8 mouse cellular contexts compared by ENCODE assay signal in the genomic region with DNA sequence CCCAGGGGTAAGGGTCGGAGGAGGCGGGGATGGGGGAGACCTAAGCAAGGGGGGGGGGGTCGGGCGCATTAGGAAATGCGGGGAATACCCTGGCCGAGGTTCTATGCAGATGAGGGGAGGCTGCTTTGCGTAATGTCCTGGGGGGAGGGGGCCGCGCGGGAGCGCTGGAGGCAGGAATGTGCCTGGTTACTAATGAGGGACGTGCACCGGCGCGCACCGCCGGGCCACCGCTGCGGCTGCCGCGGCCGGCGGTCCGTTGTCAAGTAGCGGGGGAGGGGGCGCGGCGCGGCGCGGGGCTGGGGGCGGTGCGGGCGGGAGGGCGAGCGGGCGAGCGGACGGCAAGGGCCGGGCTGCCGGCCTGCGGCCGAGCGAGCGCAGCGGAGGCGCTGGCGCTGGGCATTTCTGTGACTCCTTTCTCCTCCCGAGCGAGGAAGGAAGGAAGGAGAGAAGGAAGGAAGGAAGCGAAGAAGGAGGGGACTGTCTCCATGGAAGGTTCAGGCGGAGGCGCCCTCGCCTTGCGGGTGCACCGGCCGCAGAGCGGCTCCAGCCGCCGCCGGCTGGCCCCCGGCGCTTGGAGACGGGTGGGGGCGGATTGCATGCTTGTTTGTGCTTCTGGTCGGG. TPM values are rescaled to one million over a fixed set of nuclear protein-coding genes. Genes with fewer than 3 reads are reported as not detected.
DNase-seq lines count a peak whose midpoint lies in the region; ATAC-seq lines count a peak whose summit lies in the region.

No protein-coding gene starts in this region.

- peak overlapping the region; percentile 85 for H3K27ac ChIP-seq in limb, embryonic 12.5 days
- peak overlapping the region; percentile 99 for H3K27ac ChIP-seq in midbrain, embryonic 16.5 days (ENCODE audit: low read length)
- H3K27ac ChIP-seq in stomach, embryonic 15.5 days: peak overlapping the region; percentile 94

- under 1% methylated on average over 51 of the region's 66 CpGs for WGBS in limb, embryonic 12.5 days
- 1% methylated on average over 37 of the region's 66 CpGs for WGBS in midbrain, embryonic 16.5 days
- WGBS in stomach, embryonic 15.5 days: under 1% methylated on average over 61 of the region's 66 CpGs

- peak overlapping the region; percentile 98 for H3K4me3 ChIP-seq in megakaryocyte, embryonic 14.5 days (replicated peaks)
- H3K4me3 ChIP-seq in limb, embryonic 12.5 days (replicated peaks): peak overlapping the region; percentile 73
- peak overlapping the region; percentile 77 for H3K4me3 ChIP-seq in midbrain, embryonic 16.5 days (ENCODE audit: low read depth, low read length)
- H3K4me3 ChIP-seq in stomach, embryonic 15.5 days (replicated peaks): peak overlapping the region; percentile 76

- no peak for ATAC-seq in megakaryocyte, adult 5-6 weeks (ENCODE audit: poor library complexity, severe bottlenecking)
- peak; percentile 47 for ATAC-seq in limb, embryonic 12.5 days (ENCODE audit: insufficient number of reproducible peaks, insufficient read depth, low FRiP score, low TSS enrichment, low read depth)
- peak; percentile 52 for ATAC-seq in midbrain, embryonic 16.5 days
- ATAC-seq in stomach, embryonic 15.5 days (ENCODE audit: insufficient read depth, low FRiP score, low read depth): peak; percentile 19; the same call in 1 of the 2 replicates

- H3K4me2 ChIP-seq in limb, embryonic 12.5 days: peak overlapping the region; percentile 99
- H3K4me2 ChIP-seq in midbrain, embryonic 16.5 days (ENCODE audit: low read length): peak overlapping the region; percentile 96
- peak overlapping the region; percentile 94 for H3K4me2 ChIP-seq in stomach, embryonic 15.5 days

- H3K36me3 ChIP-seq in megakaryocyte, embryonic 14.5 days (replicated peaks; ENCODE audit: low read length): no peaks in the 10 kb centered on the region
- no peaks in the 10 kb centered on the region for H3K36me3 ChIP-seq in limb, embryonic 12.5 days
- no peaks in the 10 kb centered on the region for H3K36me3 ChIP-seq in midbrain, embryonic 16.5 days (ENCODE audit: control insufficient read depth, insufficient read depth, low read length)
- H3K36me3 ChIP-seq in stomach, embryonic 15.5 days: no peaks in the 10 kb centered on the region

- peak; percentile 85 for DNase-seq in embryo, embryonic 11 days
- peak; percentile 83 to 84 for DNase-seq in heart, adult 18-20 months
- peak; percentile 73 for DNase-seq in kidney, adult 18-20 months

- peaks cover 33% of the 10 kb centered on the region for H3K4me1 ChIP-seq in megakaryocyte, embryonic 14.5 days
- H3K4me1 ChIP-seq in limb, embryonic 12.5 days (replicated peaks): peaks cover 15% of the 10 kb centered on the region
- H3K4me1 ChIP-seq in midbrain, embryonic 16.5 days (ENCODE audit: control insufficient read depth, insufficient read depth, low read length): peaks cover 2% of the 10 kb centered on the region; the same call in 1 of the 2 replicates
- H3K4me1 ChIP-seq in stomach, embryonic 15.5 days: 0 out of 2 replicates have a peak, but pooled peaks cover 2% of the 10 kb centered on the region

- no peaks in the 10 kb centered on the region for H3K9me3 ChIP-seq in megakaryocyte, embryonic 14.5 days
- no peaks in the 10 kb centered on the region for H3K9me3 ChIP-seq in limb, embryonic 12.5 days
- no peaks in the 10 kb centered on the region for H3K9me3 ChIP-seq in midbrain, embryonic 16.5 days (replicated peaks; ENCODE audit: control insufficient read depth, low read length, poor library complexity, severe bottlenecking)
- H3K9me3 ChIP-seq in stomach, embryonic 15.5 days: no peaks in the 10 kb centered on the region

- H3K27me3 ChIP-seq in megakaryocyte, embryonic 14.5 days (replicated peaks): no peaks in the 10 kb centered on the region
- peaks cover 43% of the 10 kb centered on the region for H3K27me3 ChIP-seq in limb, embryonic 12.5 days
- no peaks in the 10 kb centered on the region for H3K27me3 ChIP-seq in midbrain, embryonic 16.5 days (ENCODE audit: control insufficient read depth, insufficient read depth, low read depth, low read length)
- no peaks in the 10 kb centered on the region for H3K27me3 ChIP-seq in stomach, embryonic 15.5 days (replicated peaks)

- peak overlapping the region; percentile 75 for H3K9ac ChIP-seq in limb, embryonic 12.5 days (replicated peaks)
- H3K9ac ChIP-seq in midbrain, embryonic 16.5 days (ENCODE audit: low read depth, low read length): peak overlapping the region; percentile 95
- peak overlapping the region; percentile 54 for H3K9ac ChIP-seq in stomach, embryonic 15.5 days

RNA-seq across cellular contexts. Expression of a gene that starts 1.1 kb away (rescaled TPM):
- 0.47 and 0.75 TPM in 2 replicates for polyA plus RNA-seq in megakaryocyte, embryonic 14.5 days (2012; ENCODE audit: insufficient read depth, low replicate concordance)
- total RNA-seq in megakaryocyte, adult 5-6 weeks (2015): 3.4 and 5.2 TPM in 2 replicates
- total RNA-seq in megakaryocyte, adult 5-6 weeks (2017): 1.7 and 2.0 TPM in 2 replicates
- total RNA-seq in heart, adult 18-20 months (2021): 10 to 100 TPM; 18.4 to 18.8 TPM
- polyA plus RNA-seq in limb, embryonic 12.5 days (2016; fragmentation: Nextera tagmentation; extraction: Ambion mirVana): 2.5 and 2.9 TPM in 2 replicates
- 10.7 and 11.0 TPM in 2 replicates for polyA plus RNA-seq in midbrain, embryonic 16.5 days (2015; fragmentation: Nextera tagmentation; extraction: Ambion mirVana)
- 5.9 and 6.0 TPM in 2 replicates for polyA plus RNA-seq in stomach, embryonic 15.5 days (2015; fragmentation: Nextera tagmentation; extraction: Ambion mirVana)
